Mouse (Mus musculus): Measurements from ENCODE around the gene Tex10. TPM values are rescaled to one million over a fixed set of nuclear protein-coding genes. Genes with fewer than 3 reads are reported as not detected.

Gene Tex10
- polyA plus RNA-seq, 1 experiment from 2014 or later = 70.4 TPM

Other genes starting within 250 kb of the Tex10 start
- 72.3 and 74.6 TPM in 2 replicates for gene Erp44, start 193.9 kb downstream of the Tex10 start, polyA plus RNA-seq (2014; fragmentation: Nextera tagmentation; extraction: Ambion mirVana)
- 8.0 and 8.8 TPM in 2 replicates for gene Invs, start 193.7 kb downstream of the Tex10 start, polyA plus RNA-seq (2014; fragmentation: Nextera tagmentation; extraction: Ambion mirVana)
- 21.0 and 25.4 TPM in 2 replicates for gene Msantd3, start 66.5 kb upstream of the Tex10 start, polyA plus RNA-seq (2014; fragmentation: Nextera tagmentation; extraction: Ambion mirVana)
- 49.8 and 64.5 TPM in 2 replicates for gene Tmeff1, start 111.7 kb upstream of the Tex10 start, polyA plus RNA-seq (2014; fragmentation: Nextera tagmentation; extraction: Ambion mirVana)
- 0.81 and 0.89 TPM in 2 replicates for gene Cavin4, start 190.1 kb upstream of the Tex10 start, polyA plus RNA-seq (2014; fragmentation: Nextera tagmentation; extraction: Ambion mirVana)

Measured in intestine, embryonic 14.5 days (tissue).